Mouse (Mus musculus): ENCODE data around the gene Bicc1. TPM values are rescaled to one million over a fixed set of nuclear protein-coding genes. Genes with fewer than 3 reads are reported as not detected.
"Not testable (repeated sequence)": the region's sequence is repeated elsewhere in the genome, so short reads cannot be mapped to it uniquely, and the experiment has no call there.

Bicc1 gene
- total and polyA plus RNA-seq, 3 experiments, result 0.16 TPM; not detected in 2

GRCm38 (mm10) chr10:70952770-70953147, 206.7 kb downstream of the Bicc1 start:
- ATAC-seq (ENCODE audit: extremely low read depth, insufficient number of reproducible peaks, low FRiP score, poor library complexity, severe bottlenecking) (no peak), DNase-seq (ENCODE audit: low spot score) (no peak)
- no peaks in the 10 kb centered on the region for H3K36me3 ChIP-seq (replicated peaks)
- TF ChIP-seq TAL1 (conservative IDR thresholded peaks at IDR 0.05; ENCODE audit: low read depth, low read length) (no peak), POLR2AphosphoS5 (IDR thresholded peaks at IDR 0.05; ENCODE audit: insufficient replicate concordance, low read depth, low read length) (no peak), GATA1 (IDR thresholded peaks at IDR 0.05; ENCODE audit: borderline replicate concordance, low read length) (no peak), GATA2 (IDR thresholded peaks at IDR 0.05; ENCODE audit: borderline replicate concordance, low read depth, low read length) (no peak), CTCF (IDR thresholded peaks at IDR 0.05; ENCODE audit: low read depth, low read length) (no peak)
- H3K4me3 ChIP-seq (ENCODE audit: low read depth, low read length), result no peak overlapping the region
- H3K4me1 ChIP-seq (ENCODE audit: insufficient read depth, low read depth, low read length), result no peaks in the 10 kb centered on the region
- H3K9me3 ChIP-seq (replicated peaks), result peaks cover 64% of the 10 kb centered on the region
- no peaks in the 10 kb centered on the region for H3K27me3 ChIP-seq (ENCODE audit: insufficient read depth, low read length)

GRCm38 (mm10) chr10:70952056-70952769, 207.3 kb downstream of the Bicc1 start:
- no peak for TF ChIP-seq TAL1 (conservative IDR thresholded peaks at IDR 0.05; ENCODE audit: low read depth, low read length)
- no peak for ATAC-seq (ENCODE audit: extremely low read depth, insufficient number of reproducible peaks, low FRiP score, poor library complexity, severe bottlenecking)

GRCm38 (mm10) chr10:70950105-70950424, 209.4 kb downstream of the Bicc1 start:
- Histone ChIP-seq H3K27me3 (ENCODE audit: insufficient read depth, low read length) (no peaks in the 10 kb centered on the region), H3K4me1 (ENCODE audit: insufficient read depth, low read depth, low read length) (no peaks in the 10 kb centered on the region), H3K9me3 (replicated peaks) (peaks cover 62% of the 10 kb centered on the region), H3K36me3 (replicated peaks) (no peaks in the 10 kb centered on the region), H3K4me3 (ENCODE audit: low read depth, low read length) (no peak overlapping the region)
- TF ChIP-seq CTCF (IDR thresholded peaks at IDR 0.05; ENCODE audit: low read depth, low read length) (no peak), POLR2AphosphoS5 (IDR thresholded peaks at IDR 0.05; ENCODE audit: insufficient replicate concordance, low read depth, low read length) (no peak), GATA2 (IDR thresholded peaks at IDR 0.05; ENCODE audit: borderline replicate concordance, low read depth, low read length) (no peak), TAL1 (conservative IDR thresholded peaks at IDR 0.05; ENCODE audit: low read depth, low read length) (no peak), GATA1 (IDR thresholded peaks at IDR 0.05; ENCODE audit: borderline replicate concordance, low read length) (no peak)
- ATAC-seq (ENCODE audit: extremely low read depth, insufficient number of reproducible peaks, low FRiP score, poor library complexity, severe bottlenecking) (no peak), DNase-seq (ENCODE audit: low spot score) (no peak)

More at GRCm38 (mm10) chr10:70952056-70952769, 207.3 kb downstream of the Bicc1 start:
- H3K4me3 ChIP-seq (ENCODE audit: low read depth, low read length), result no peak overlapping the region
- H3K4me1 ChIP-seq (ENCODE audit: insufficient read depth, low read depth, low read length), result no peaks in the 10 kb centered on the region
- H3K27me3 ChIP-seq (ENCODE audit: insufficient read depth, low read length), result no peaks in the 10 kb centered on the region
- no peak for DNase-seq (ENCODE audit: low spot score)
- peaks cover 60% of the 10 kb centered on the region for H3K9me3 ChIP-seq (replicated peaks)
- no peaks in the 10 kb centered on the region for H3K36me3 ChIP-seq (replicated peaks)

- Histone ChIP-seq H3K4me1 (ENCODE audit: insufficient read depth, low read depth, low read length) (no peaks in the 10 kb centered on the region), H3K36me3 (replicated peaks) (no peaks in the 10 kb centered on the region), H3K4me3 (ENCODE audit: low read depth, low read length) (no peak overlapping the region), H3K9me3 (replicated peaks) (peaks cover 66% of the 10 kb centered on the region), H3K27me3 (ENCODE audit: insufficient read depth, low read length) (no peaks in the 10 kb centered on the region)
- DNase-seq (ENCODE audit: low spot score), result no peak
- no peak for TF ChIP-seq CTCF (IDR thresholded peaks at IDR 0.05; ENCODE audit: low read depth, low read length)
- TF ChIP-seq GATA2 (IDR thresholded peaks at IDR 0.05; ENCODE audit: borderline replicate concordance, low read depth, low read length), result no peak
- TF ChIP-seq GATA1 (IDR thresholded peaks at IDR 0.05; ENCODE audit: borderline replicate concordance, low read length), result no peak
- no peak for TF ChIP-seq POLR2AphosphoS5 (IDR thresholded peaks at IDR 0.05; ENCODE audit: insufficient replicate concordance, low read depth, low read length)
- no peak for TF ChIP-seq TAL1 (conservative IDR thresholded peaks at IDR 0.05; ENCODE audit: low read depth, low read length)
- no peak for ATAC-seq (ENCODE audit: extremely low read depth, insufficient number of reproducible peaks, low FRiP score, poor library complexity, severe bottlenecking)
Measured at GRCm38 (mm10) chr10:70949254-70950104, 210.0 kb downstream of the Bicc1 start.

GRCm38 (mm10) chr10:70948276-70948675, 211.2 kb downstream of the Bicc1 start:
- peaks cover 68% of the 10 kb centered on the region for H3K9me3 ChIP-seq (replicated peaks)
- no peak for TF ChIP-seq GATA2 (IDR thresholded peaks at IDR 0.05; ENCODE audit: borderline replicate concordance, low read depth, low read length)
- no peak for TF ChIP-seq POLR2AphosphoS5 (IDR thresholded peaks at IDR 0.05; ENCODE audit: insufficient replicate concordance, low read depth, low read length)
- no peak for TF ChIP-seq GATA1 (IDR thresholded peaks at IDR 0.05; ENCODE audit: borderline replicate concordance, low read length)
- TF ChIP-seq TAL1 (conservative IDR thresholded peaks at IDR 0.05; ENCODE audit: low read depth, low read length), result no peak
- TF ChIP-seq CTCF (IDR thresholded peaks at IDR 0.05; ENCODE audit: low read depth, low read length), result no peak
- no peak for ATAC-seq (ENCODE audit: extremely low read depth, insufficient number of reproducible peaks, low FRiP score, poor library complexity, severe bottlenecking)

GRCm38 (mm10) chr10:70946121-70946520, 213.4 kb downstream of the Bicc1 start:
- H3K9me3 ChIP-seq (replicated peaks), result peaks cover 62% of the 10 kb centered on the region
- not testable (repeated sequence) for ATAC-seq (ENCODE audit: extremely low read depth, insufficient number of reproducible peaks, low FRiP score, poor library complexity, severe bottlenecking); H3K4me3 ChIP-seq (ENCODE audit: low read depth, low read length)

More at GRCm38 (mm10) chr10:70948276-70948675, 211.2 kb downstream of the Bicc1 start:
- DNase-seq (ENCODE audit: low spot score), result no peak
- Histone ChIP-seq H3K27me3 (ENCODE audit: insufficient read depth, low read length) (no peaks in the 10 kb centered on the region), H3K4me1 (ENCODE audit: insufficient read depth, low read depth, low read length) (no peaks in the 10 kb centered on the region), H3K4me3 (ENCODE audit: low read depth, low read length) (no peak overlapping the region), H3K36me3 (replicated peaks) (no peaks in the 10 kb centered on the region)

More at GRCm38 (mm10) chr10:70946121-70946520, 213.4 kb downstream of the Bicc1 start:
- not testable (repeated sequence) for DNase-seq (ENCODE audit: low spot score); H3K4me1 ChIP-seq (ENCODE audit: insufficient read depth, low read depth, low read length); H3K27me3 ChIP-seq (ENCODE audit: insufficient read depth, low read length); H3K36me3 ChIP-seq (replicated peaks)

Data from G1E (cell line).